Mouse (Mus musculus): ENCODE measurements around the gene Kdm2b. TPM values are rescaled to one million over a fixed set of nuclear protein-coding genes. Genes with fewer than 3 reads are reported as not detected.

Kdm2b gene
- polyA plus RNA-seq, 1 experiment = 10.1 TPM

GRCm38 (mm10) chr5:122898963-122899776, 90.5 kb downstream of the Kdm2b start:
- Histone ChIP-seq H3K4me3 (peak overlapping the region; percentile 32), H3ac (ENCODE audit: control insufficient read depth, insufficient read length) (peak overlapping the region; percentile 81), H3K27me3 (ENCODE audit: control insufficient read depth, insufficient read depth, insufficient read length) (no peaks in the 10 kb centered on the region), H3K4me2 (ENCODE audit: low read depth) (peak overlapping the region; percentile 97), H3K36me3 (ENCODE audit: control insufficient read depth, insufficient read depth) (no peaks in the 10 kb centered on the region), H3K79me2 (ENCODE audit: control insufficient read depth, insufficient read depth) (peaks cover 10% of the 10 kb centered on the region)
- TF ChIP-seq TCF3 (IDR thresholded peaks at IDR 0.05; ENCODE audit: insufficient read length, low read depth) (no peak), POLR2AphosphoS2 (IDR thresholded peaks at IDR 0.05; ENCODE audit: insufficient read length, low read depth) (no peak), REST (IDR thresholded peaks at IDR 0.05; ENCODE audit: insufficient read depth, insufficient read length) (no peak), E2F4 (IDR thresholded peaks at IDR 0.05; ENCODE audit: insufficient read depth) (no peak), MYOG (IDR thresholded peaks at IDR 0.05; ENCODE audit: control insufficient read depth in 1 of 3, insufficient read depth in 1 of 3, insufficient read length in 2 of 3, low read depth in 2 of 3) (no peak), MAX (IDR thresholded peaks at IDR 0.05; ENCODE audit: low read depth) (no peak), USF1 (IDR thresholded peaks at IDR 0.05; ENCODE audit: low read depth) (no peak), TCF12 (IDR thresholded peaks at IDR 0.05; ENCODE audit: insufficient read depth, poor library complexity, severe bottlenecking) (no peak)

- no peak overlapping the region for H3K4me3 ChIP-seq
- no peaks in the 10 kb centered on the region for H3K27me3 ChIP-seq (ENCODE audit: control insufficient read depth, insufficient read depth, insufficient read length)
- TF ChIP-seq TCF3 (IDR thresholded peaks at IDR 0.05; ENCODE audit: insufficient read length, low read depth) (no peak), USF1 (IDR thresholded peaks at IDR 0.05; ENCODE audit: low read depth) (no peak), MYOG (IDR thresholded peaks at IDR 0.05; ENCODE audit: control insufficient read depth in 1 of 3, insufficient read depth in 1 of 3, insufficient read length in 2 of 3, low read depth in 2 of 3) (no peak), MYOD1 (IDR thresholded peaks at IDR 0.05; ENCODE audit: control insufficient read depth in 1 of 3, insufficient read length in 2 of 3, low read depth in 2 of 3) (no peak), POLR2AphosphoS2 (IDR thresholded peaks at IDR 0.05; ENCODE audit: insufficient read length, low read depth) (no peak), POLR2A (IDR thresholded peaks at IDR 0.05; ENCODE audit: insufficient read length, low read depth) (no peak), TCF12 (IDR thresholded peaks at IDR 0.05; ENCODE audit: insufficient read depth, poor library complexity, severe bottlenecking) (no peak), REST (IDR thresholded peaks at IDR 0.05; ENCODE audit: insufficient read depth, insufficient read length) (no peak), CEBPB (IDR thresholded peaks at IDR 0.05; ENCODE audit: insufficient read depth, poor library complexity, severe bottlenecking) (no peak), MAX (IDR thresholded peaks at IDR 0.05; ENCODE audit: low read depth) (no peak), SRF (IDR thresholded peaks at IDR 0.05; ENCODE audit: control insufficient read depth, insufficient read length, low read depth) (no peak), E2F4 (IDR thresholded peaks at IDR 0.05; ENCODE audit: insufficient read depth) (no peak)
- no peaks in the 10 kb centered on the region for H3K36me3 ChIP-seq (ENCODE audit: control insufficient read depth, insufficient read depth)
- no peak overlapping the region for H3K4me2 ChIP-seq (ENCODE audit: low read depth)
- peaks cover 10% of the 10 kb centered on the region for H3K79me2 ChIP-seq (ENCODE audit: control insufficient read depth, insufficient read depth)
- no peak overlapping the region for H3ac ChIP-seq (ENCODE audit: control insufficient read depth, insufficient read length)
Observed at GRCm38 (mm10) chr5:122898153-122898552, 91.5 kb downstream of the Kdm2b start.

- H3ac ChIP-seq (ENCODE audit: control insufficient read depth, insufficient read length) = no peak overlapping the region
- H3K4me2 ChIP-seq (ENCODE audit: low read depth) = no peak overlapping the region
- peaks cover 10% of the 10 kb centered on the region for H3K79me2 ChIP-seq (ENCODE audit: control insufficient read depth, insufficient read depth)
- H3K36me3 ChIP-seq (ENCODE audit: control insufficient read depth, insufficient read depth) = no peaks in the 10 kb centered on the region
- H3K4me3 ChIP-seq = no peak overlapping the region
- TF ChIP-seq MYOD1 (IDR thresholded peaks at IDR 0.05; ENCODE audit: control insufficient read depth in 1 of 3, insufficient read length in 2 of 3, low read depth in 2 of 3) = no peak
- no peak for TF ChIP-seq TCF3 (IDR thresholded peaks at IDR 0.05; ENCODE audit: insufficient read length, low read depth)
- no peak for TF ChIP-seq E2F4 (IDR thresholded peaks at IDR 0.05; ENCODE audit: insufficient read depth)
- TF ChIP-seq REST (IDR thresholded peaks at IDR 0.05; ENCODE audit: insufficient read depth, insufficient read length) = no peak
- no peak for TF ChIP-seq USF1 (IDR thresholded peaks at IDR 0.05; ENCODE audit: low read depth)
- TF ChIP-seq MAX (IDR thresholded peaks at IDR 0.05; ENCODE audit: low read depth) = no peak
- no peak for TF ChIP-seq SRF (IDR thresholded peaks at IDR 0.05; ENCODE audit: control insufficient read depth, insufficient read length, low read depth)
- TF ChIP-seq CEBPB (IDR thresholded peaks at IDR 0.05; ENCODE audit: insufficient read depth, poor library complexity, severe bottlenecking) = no peak
- no peak for TF ChIP-seq POLR2AphosphoS2 (IDR thresholded peaks at IDR 0.05; ENCODE audit: insufficient read length, low read depth)
- TF ChIP-seq POLR2A (IDR thresholded peaks at IDR 0.05; ENCODE audit: insufficient read length, low read depth) = no peak
- no peak for TF ChIP-seq MYOG (IDR thresholded peaks at IDR 0.05; ENCODE audit: control insufficient read depth in 1 of 3, insufficient read depth in 1 of 3, insufficient read length in 2 of 3, low read depth in 2 of 3)
- TF ChIP-seq TCF12 (IDR thresholded peaks at IDR 0.05; ENCODE audit: insufficient read depth, poor library complexity, severe bottlenecking) = no peak
- no peaks in the 10 kb centered on the region for H3K27me3 ChIP-seq (ENCODE audit: control insufficient read depth, insufficient read depth, insufficient read length)
Observed at GRCm38 (mm10) chr5:122894821-122895220, 94.8 kb downstream of the Kdm2b start.

DNA sequence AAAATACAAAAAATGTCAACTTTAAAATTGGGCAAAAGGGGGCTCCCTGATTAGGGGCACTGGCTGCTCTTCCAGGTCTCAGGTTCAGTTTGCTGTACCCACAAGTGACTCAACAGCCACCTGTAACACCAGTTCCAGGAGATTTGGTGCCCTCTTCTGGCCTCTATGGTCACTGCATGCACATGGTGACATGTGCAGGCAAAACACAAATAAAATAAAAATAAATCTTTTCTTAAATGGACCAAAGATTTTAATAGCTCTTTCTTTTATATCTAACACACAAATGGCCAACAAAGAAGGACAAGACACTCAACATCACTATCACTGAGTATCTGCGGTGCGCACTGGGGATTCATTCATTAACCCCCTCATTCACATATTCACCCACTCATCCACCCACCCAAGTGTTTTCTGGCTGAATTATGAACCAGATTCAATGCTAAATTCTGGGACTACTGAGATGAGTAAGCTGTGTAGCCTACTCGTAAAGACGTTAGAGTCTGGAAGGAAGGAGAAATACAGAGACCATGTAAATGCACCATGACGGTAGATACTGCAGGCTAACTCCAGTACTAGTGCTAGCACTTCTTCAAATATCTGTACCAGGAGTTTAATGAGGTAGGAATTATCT, 95.5 kb downstream of the Kdm2b start:
- TF ChIP-seq MYOD1 (IDR thresholded peaks at IDR 0.05; ENCODE audit: control insufficient read depth in 1 of 3, insufficient read length in 2 of 3, low read depth in 2 of 3) = no peak
- TF ChIP-seq TCF3 (IDR thresholded peaks at IDR 0.05; ENCODE audit: insufficient read length, low read depth) = no peak
- no peak for TF ChIP-seq MYOG (IDR thresholded peaks at IDR 0.05; ENCODE audit: control insufficient read depth in 1 of 3, insufficient read depth in 1 of 3, insufficient read length in 2 of 3, low read depth in 2 of 3)
- Histone ChIP-seq H3K79me2 (ENCODE audit: control insufficient read depth, insufficient read depth) (peaks cover 7% of the 10 kb centered on the region), H3K4me2 (ENCODE audit: low read depth) (no peak overlapping the region), H3K36me3 (ENCODE audit: control insufficient read depth, insufficient read depth) (no peaks in the 10 kb centered on the region), H3K27me3 (ENCODE audit: control insufficient read depth, insufficient read depth, insufficient read length) (no peaks in the 10 kb centered on the region), H3ac (ENCODE audit: control insufficient read depth, insufficient read length) (no peak overlapping the region), H3K4me3 (no peak overlapping the region)
